8 mouse cellular contexts compared by ENCODE assay signal in genomic region chr1:131962606-131963084, GRCm38 (mm10). TPM values are rescaled to one million over a fixed set of nuclear protein-coding genes. Genes with fewer than 3 reads are reported as not detected.
DNase-seq lines count a peak whose midpoint lies in the region; ATAC-seq and TF ChIP-seq lines count a peak whose summit lies in the region.

TSS of gene Slc45a3 (plus strand) at chr1:131962967.

- no peaks in the 10 kb centered on the region for H3K9me3 ChIP-seq in embryonic facial prominence, embryonic 10.5 days
- no peaks in the 10 kb centered on the region for H3K9me3 ChIP-seq in hindbrain, embryonic 10.5 days
- no peaks in the 10 kb centered on the region for H3K9me3 ChIP-seq in limb, embryonic 14.5 days (ENCODE audit: control insufficient read depth, low read length)
- no peaks in the 10 kb centered on the region for H3K9me3 ChIP-seq in midbrain, postnatal 0 days (ENCODE audit: low read length)

- ATAC-seq in limb, embryonic 14.5 days (ENCODE audit: low FRiP score, low read depth) = peak; percentile 41
- ATAC-seq in midbrain, postnatal 0 days (ENCODE audit: low FRiP score) = peak; percentile 71

- peak within 1 kb of the TSS; percentile 83 for H3K27ac ChIP-seq in embryonic facial prominence, embryonic 10.5 days (replicated peaks)
- peak within 1 kb of the TSS; percentile 90 for H3K27ac ChIP-seq in hindbrain, embryonic 10.5 days
- H3K27ac ChIP-seq in limb, embryonic 14.5 days (replicated peaks; ENCODE audit: low read depth, low read length) = no peak within 1 kb of the TSS
- H3K27ac ChIP-seq in midbrain, postnatal 0 days (ENCODE audit: low read depth, low read length) = no peak within 1 kb of the TSS

- H3K4me1 ChIP-seq in embryonic facial prominence, embryonic 10.5 days = peaks cover 54% of the 10 kb centered on the region
- H3K4me1 ChIP-seq in hindbrain, embryonic 10.5 days (replicated peaks) = peaks cover 66% of the 10 kb centered on the region
- H3K4me1 ChIP-seq in limb, embryonic 14.5 days (ENCODE audit: control insufficient read depth, insufficient read depth, low read length) = peaks cover 9% of the 10 kb centered on the region; the same call in 1 of the 2 replicates
- peaks cover 2% of the 10 kb centered on the region; the same call in 1 of the 2 replicates for H3K4me1 ChIP-seq in midbrain, postnatal 0 days (ENCODE audit: insufficient read depth, low read length)

- H3K4me3 ChIP-seq in embryonic facial prominence, embryonic 10.5 days = peak within 1 kb of the TSS; percentile 90
- peak within 1 kb of the TSS; percentile 92 for H3K4me3 ChIP-seq in hindbrain, embryonic 10.5 days
- peak within 1 kb of the TSS; percentile 73 for H3K4me3 ChIP-seq in limb, embryonic 14.5 days (replicated peaks; ENCODE audit: low read length)
- peak within 1 kb of the TSS; percentile 76 for H3K4me3 ChIP-seq in midbrain, postnatal 0 days (ENCODE audit: low read depth, low read length)

- peaks cover 86% of the 10 kb centered on the region for H3K27me3 ChIP-seq in embryonic facial prominence, embryonic 10.5 days (replicated peaks; ENCODE audit: low read depth, poor library complexity, severe bottlenecking)
- peaks cover 70% of the 10 kb centered on the region for H3K27me3 ChIP-seq in hindbrain, embryonic 10.5 days (ENCODE audit: insufficient read depth, poor library complexity, severe bottlenecking)
- peaks cover 29% of the 10 kb centered on the region for H3K27me3 ChIP-seq in limb, embryonic 14.5 days (ENCODE audit: control insufficient read depth, insufficient read depth, low read length)
- peaks cover 8% of the 10 kb centered on the region for H3K27me3 ChIP-seq in midbrain, postnatal 0 days (ENCODE audit: insufficient read depth, low read length)

- under 1% methylated on average over 35 of the region's 35 CpGs for WGBS in embryonic facial prominence, embryonic 10.5 days
- under 1% methylated on average over 35 of the region's 35 CpGs for WGBS in hindbrain, embryonic 10.5 days
- WGBS in limb, embryonic 14.5 days = 0% methylated on average over 30 of the region's 35 CpGs
- 0% methylated on average over 27 of the region's 35 CpGs for WGBS in midbrain, postnatal 0 days

- no peak for TF ChIP-seq POLR2A in limb, embryonic 14.5 days (IDR thresholded peaks at IDR 0.05; ENCODE audit: borderline replicate concordance, extremely low read depth, insufficient read depth, insufficient read length)

- TF ChIP-seq CTCF in midbrain, postnatal 0 days (IDR thresholded peaks at IDR 0.05) = no peak

- H3K4me2 ChIP-seq in limb, embryonic 14.5 days (replicated peaks; ENCODE audit: low read depth, low read length, severe bottlenecking) = peak within 1 kb of the TSS; percentile 99
- H3K4me2 ChIP-seq in midbrain, postnatal 0 days (ENCODE audit: low read depth, low read length, poor library complexity, severe bottlenecking) = peak within 1 kb of the TSS; percentile 100

- H3K9ac ChIP-seq in limb, embryonic 14.5 days (ENCODE audit: low read depth, low read length, severe bottlenecking) = peak within 1 kb of the TSS; percentile 64
- H3K9ac ChIP-seq in midbrain, postnatal 0 days (replicated peaks; ENCODE audit: low read length, poor library complexity, severe bottlenecking) = peak within 1 kb of the TSS; percentile 55

- DNase-seq in urinary bladder, adult 2 months (ENCODE audit: low spot score) = peak; percentile 35
- no peak for DNase-seq in urinary bladder, postnatal 36 days (ENCODE audit: low spot score in 2 of 2)
- DNase-seq in embryonic facial prominence, embryonic 10.5 days (ENCODE audit: low spot score) = peak; percentile 79
- DNase-seq in hindbrain, embryonic 10.5 days (ENCODE audit: low spot score) = peak; percentile 63
- no peak for DNase-seq in limb, embryonic 14.5 days (ENCODE audit: low spot score)
- no peak for DNase-seq in midbrain, postnatal 0 days (ENCODE audit: low spot score)
- no peak for DNase-seq in right cerebral cortex, postnatal 14 days
- no peak for DNase-seq in spleen, postnatal 14 days (ENCODE audit: low spot score in 2 of 2)

- no peaks in the 10 kb centered on the region for H3K36me3 ChIP-seq in embryonic facial prominence, embryonic 10.5 days (replicated peaks)
- no peaks in the 10 kb centered on the region for H3K36me3 ChIP-seq in hindbrain, embryonic 10.5 days
- no peaks in the 10 kb centered on the region for H3K36me3 ChIP-seq in limb, embryonic 14.5 days (ENCODE audit: control insufficient read depth, insufficient read depth, low read length)
- no peaks in the 10 kb centered on the region for H3K36me3 ChIP-seq in midbrain, postnatal 0 days (ENCODE audit: insufficient read depth, low read length)

RNA-seq across cellular contexts. Expression of gene Slc45a3, which starts in this region (rescaled TPM):
- 5.6 and 5.7 TPM in 2 replicates for polyA plus RNA-seq in urinary bladder, adult 2 months (2012; rRNA removed)
- polyA plus RNA-seq in embryonic facial prominence, embryonic 10.5 days (2016; fragmentation: Nextera tagmentation; extraction: Ambion mirVana) = 5.4 and 8.4 TPM in 2 replicates
- 10.9 and 19.2 TPM in 2 replicates for polyA plus RNA-seq in hindbrain, embryonic 10.5 days (2016; fragmentation: Nextera tagmentation; extraction: Ambion mirVana)
- 9.9 and 13.1 TPM in 2 replicates for polyA plus RNA-seq in limb, embryonic 14.5 days (2012; rRNA removed)
- 10.5 and 11.1 TPM in 2 replicates for polyA plus RNA-seq in limb, embryonic 14.5 days (2014; fragmentation: Nextera tagmentation; extraction: Ambion mirVana)
- total RNA-seq in midbrain, postnatal 0 days (2014; rRNA removed) = 0.80 and 1.3 TPM in 2 replicates
- polyA plus RNA-seq in midbrain, postnatal 0 days (2015; fragmentation: Nextera tagmentation; extraction: Ambion mirVana) = 0.38 and 0.63 TPM in 2 replicates

Comparison
In these comparisons a context has a peak if more than half of its experiments do, and no peak if none do; other contexts are left out.
1. DNase-seq: peak in urinary bladder, adult 2 months (single experiment), embryonic facial prominence, embryonic 10.5 days (single experiment) and hindbrain, embryonic 10.5 days (single experiment); none in urinary bladder, postnatal 36 days (0 of 2), limb, embryonic 14.5 days (single experiment), midbrain, postnatal 0 days (single experiment), right cerebral cortex, postnatal 14 days (single experiment) and spleen, postnatal 14 days (0 of 2).
2. H3K27ac ChIP-seq: peak in embryonic facial prominence, embryonic 10.5 days (single experiment) and hindbrain, embryonic 10.5 days (single experiment); none in limb, embryonic 14.5 days (single experiment) and midbrain, postnatal 0 days (single experiment).
3. Peak in every context shown above with its lines, with median percentiles within 50 percentile points of each other: H3K4me3 ChIP-seq.